Mouse (Mus musculus) thymus, postnatal 10 days (tissue): ENCODE measurements around the gene Cmklr1.

Source experiments
- DNase-seq, 2 experiments: peaks; one replicate each; pipeline ENCODE4 v3.0.0; 2021; ENCODE audit warnings: low spot score in 2 of 2

The Cmklr1 gene

DNA sequence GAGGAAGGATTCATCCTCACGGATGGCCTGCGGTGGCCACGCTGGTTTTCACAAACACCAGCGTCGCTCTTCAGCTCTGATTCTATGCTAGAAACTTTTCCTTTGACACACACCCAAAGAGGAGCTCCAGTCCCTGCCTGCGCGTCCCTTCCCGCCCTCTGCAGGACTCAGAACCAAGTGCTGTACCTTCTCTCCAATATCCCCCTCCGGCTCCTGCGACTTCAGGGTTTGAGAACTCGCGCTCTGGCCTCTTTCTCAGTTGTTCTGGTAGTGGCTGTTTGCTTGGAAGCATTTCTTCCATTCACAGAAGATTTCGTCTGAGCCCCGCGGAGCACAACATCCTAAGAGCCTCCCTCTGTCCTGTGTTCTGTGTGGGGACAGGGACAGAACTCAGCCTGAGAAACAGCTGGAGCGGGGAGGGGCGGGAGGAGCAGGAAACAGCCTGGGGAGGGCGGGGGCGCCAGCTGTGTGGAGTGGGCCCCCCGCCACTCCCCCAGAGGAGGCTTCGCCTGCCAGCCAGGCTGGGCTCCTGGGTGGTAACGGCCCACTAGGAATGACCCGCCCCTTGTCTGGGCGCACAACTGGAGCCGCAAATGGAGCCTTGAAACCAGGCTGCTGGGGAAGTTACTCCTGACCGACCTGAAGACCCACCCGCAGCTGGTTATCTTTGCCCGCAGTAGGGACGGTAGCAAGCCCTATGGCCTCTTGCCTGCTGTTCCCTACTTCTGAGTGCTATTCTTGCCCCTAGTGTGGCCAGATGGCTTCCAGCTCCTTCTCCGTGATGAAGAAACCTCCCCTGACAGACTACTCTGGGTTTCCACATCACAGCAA lies at the start of gene Cmklr1:
Gene Cmklr1 (minus strand): TSS at position 392 of the 831 bp plus-strand sequence.
- DNase-seq = no peak

DNA sequence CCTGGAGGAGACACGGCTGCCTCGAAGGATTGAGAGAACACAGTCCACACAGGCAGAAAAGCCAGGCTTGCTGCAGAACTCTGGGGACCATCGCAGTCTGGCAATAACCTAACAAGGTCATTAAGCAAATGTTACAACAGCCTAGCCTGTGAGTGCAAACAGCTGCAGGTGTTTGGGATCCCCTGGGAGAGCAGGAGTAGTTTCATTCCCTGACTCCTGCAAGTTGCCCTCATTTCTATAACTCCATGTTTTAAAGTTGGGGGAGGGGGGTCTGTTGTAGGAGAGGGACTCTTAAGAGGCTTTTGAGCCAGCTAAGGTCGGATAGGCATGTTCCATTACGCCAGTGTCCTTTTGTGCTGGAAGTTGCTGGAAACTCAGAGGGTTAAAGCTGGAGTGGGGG lies 44.2 kb upstream of the Cmklr1 start:
- no peak for DNase-seq

DNA sequence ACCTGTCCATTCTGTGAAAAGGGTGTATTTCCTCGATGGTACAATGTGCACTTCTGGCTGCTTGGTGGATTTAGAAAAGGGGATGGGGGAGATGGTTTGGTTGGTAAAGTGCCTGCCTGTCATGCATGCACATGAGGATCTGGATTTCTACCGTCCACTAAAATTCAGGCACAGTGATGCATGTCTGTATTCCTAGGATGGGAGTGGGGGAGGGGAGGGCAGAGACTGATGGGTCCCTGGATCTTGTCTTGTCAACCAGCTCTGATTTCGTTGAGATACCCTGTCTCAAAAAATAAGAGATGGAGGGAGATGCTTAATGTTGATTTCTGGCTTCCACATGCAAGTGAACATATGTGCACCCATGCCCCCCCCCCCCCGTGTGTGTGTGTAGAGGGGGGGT lies 43.8 kb upstream of the Cmklr1 start:
- DNase-seq = no peak

DNA sequence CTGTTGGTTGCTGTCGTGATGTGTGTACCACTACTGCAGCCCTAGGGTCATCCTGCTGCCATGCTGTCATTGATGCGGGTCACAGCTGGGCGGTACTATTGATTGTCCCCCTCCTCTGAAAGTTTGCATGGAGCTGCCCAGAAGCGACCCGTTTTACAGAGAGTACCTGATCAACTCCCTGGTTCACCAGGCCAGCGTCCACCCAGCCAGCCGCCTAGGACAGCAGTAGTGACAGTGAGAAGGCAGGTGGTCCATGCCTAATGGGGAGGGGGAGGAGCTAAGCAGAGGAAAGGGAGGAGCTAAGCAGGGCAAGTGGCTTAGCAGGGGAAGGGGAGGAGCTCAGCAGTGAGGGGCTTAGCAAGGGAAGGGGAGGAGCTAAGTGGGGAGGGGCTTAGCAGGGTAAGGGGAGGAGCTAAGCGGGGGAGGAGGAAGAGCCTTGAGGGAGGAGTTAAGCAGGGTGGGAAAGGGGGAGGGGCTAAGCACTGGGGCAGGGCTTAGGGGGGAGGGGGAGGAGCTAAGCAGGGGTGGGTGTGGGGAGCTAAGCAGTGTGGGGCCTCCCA lies 43.0 kb upstream of the Cmklr1 start:
- no peak for DNase-seq

DNA sequence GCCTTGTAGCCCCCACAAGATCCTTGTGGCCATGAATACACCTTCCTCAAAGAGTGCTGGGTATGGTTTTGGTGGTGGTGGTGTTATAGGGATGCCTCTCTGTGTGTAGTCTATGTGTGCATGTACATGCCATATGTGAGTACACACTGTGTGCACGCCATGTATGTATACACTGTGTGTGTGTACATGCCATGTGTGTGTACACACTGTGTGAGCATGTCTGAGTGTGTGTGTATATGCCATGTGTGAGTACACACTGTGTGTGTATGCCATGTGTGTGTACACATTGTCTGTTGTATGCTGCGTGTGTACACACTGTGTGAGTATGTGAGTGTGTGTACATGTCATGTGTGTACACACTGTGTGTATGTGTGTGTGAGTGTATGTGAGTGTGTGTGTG lies 40.6 kb upstream of the Cmklr1 start:
- DNase-seq = no peak

DNA sequence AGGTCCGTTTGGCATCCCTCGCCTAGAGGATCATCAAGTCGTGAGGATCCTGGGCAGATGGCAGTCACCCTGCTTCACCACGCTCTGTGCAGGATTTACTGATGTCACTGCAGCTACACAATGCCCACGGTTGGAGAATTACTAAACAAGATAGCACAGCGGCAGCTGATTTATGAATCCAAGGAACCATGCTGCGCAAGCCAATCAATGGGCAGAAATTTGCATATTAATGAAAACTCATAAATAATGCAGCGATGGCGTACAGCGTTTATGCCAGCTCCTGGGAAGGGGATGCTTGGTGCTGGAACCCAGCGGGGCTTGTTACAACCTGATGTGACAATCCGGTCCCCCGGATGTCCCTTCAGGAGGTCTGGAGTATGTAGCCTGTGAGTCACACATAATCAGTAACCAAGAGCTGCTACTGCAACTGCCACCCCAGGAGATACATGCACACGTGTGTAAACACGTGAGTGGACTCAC lies 39.9 kb upstream of the Cmklr1 start:
- DNase-seq = no peak

DNA sequence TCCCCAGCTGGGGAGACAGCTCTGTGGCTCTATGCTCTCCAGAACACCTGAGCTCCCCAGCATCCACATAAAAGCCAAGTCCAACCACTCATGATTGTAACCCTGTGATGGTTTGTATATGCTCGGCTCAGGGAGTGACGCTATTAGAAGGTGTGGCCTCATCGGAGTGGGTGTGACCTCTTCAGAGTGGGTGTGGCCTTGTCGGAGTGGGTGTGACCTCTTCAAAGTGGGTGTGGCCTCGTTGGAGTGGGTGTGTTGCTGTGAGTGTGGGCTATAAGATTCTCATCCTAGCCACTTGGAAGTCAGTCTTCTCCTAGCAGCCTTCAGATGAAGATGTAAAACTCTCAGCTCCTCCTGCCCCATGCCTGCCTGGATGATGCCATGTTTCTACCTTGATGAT lies 37.3 kb upstream of the Cmklr1 start:
- DNase-seq = no peak

DNA sequence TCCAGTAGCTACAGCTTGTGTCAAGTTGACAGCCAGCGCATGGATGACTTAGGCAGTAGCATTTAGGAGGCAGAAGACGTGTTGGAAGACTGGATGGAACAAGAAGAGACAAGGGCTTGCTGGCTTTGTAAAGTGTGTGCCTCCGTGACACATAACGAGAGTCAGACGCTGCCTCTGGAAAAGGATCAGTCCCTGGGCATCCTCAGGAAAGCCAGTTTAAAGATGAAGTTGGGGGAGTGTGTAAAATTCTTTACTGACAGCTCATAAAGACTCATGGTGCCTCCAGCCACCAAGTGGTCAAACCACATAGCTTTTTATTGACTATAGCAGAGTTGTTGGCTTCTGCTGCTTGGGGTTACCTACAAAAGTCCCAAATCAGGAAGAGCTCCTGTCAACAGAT lies 35.2 kb upstream of the Cmklr1 start:
- DNase-seq = no peak

DNA sequence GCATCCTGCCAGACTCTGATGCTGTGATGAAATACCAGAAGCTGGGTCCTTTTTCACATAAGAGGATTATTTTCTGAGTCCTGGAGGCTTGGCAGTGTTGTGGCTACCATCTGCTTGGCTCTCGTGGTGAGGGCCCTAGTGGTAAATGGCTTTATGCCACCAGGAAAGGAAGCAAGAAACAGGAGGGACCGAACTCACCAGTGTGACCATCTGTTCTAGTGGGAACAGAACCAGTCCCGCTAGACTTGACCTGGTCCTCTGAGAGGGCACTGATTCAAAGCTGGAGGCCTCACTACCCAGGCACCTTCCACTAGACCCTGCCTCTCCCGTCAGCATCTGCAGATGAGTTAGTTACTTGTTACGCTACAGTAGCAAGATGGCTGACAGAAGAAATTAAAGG lies 33.0 kb upstream of the Cmklr1 start:
- DNase-seq = no peak

DNA sequence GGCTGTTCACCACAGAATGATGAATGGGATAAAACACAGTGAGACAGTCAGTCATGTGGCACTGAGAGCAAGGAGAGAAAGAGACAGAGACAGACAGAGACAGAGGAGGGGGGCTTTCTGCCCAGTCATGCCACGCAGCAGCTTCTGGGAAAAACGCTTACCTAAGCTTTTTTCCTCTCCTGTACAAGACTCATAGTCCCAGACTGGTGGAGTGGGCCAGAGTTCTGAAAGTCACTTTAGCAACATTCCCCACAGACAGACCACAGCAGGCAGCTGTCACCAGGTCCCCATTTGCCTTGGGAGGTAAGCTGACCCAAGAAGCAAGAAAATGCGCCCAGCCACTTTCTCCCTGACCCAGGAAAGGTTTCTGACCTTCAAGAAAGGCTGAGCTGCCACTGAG lies 32.2 kb upstream of the Cmklr1 start:
- DNase-seq = no peak

DNA sequence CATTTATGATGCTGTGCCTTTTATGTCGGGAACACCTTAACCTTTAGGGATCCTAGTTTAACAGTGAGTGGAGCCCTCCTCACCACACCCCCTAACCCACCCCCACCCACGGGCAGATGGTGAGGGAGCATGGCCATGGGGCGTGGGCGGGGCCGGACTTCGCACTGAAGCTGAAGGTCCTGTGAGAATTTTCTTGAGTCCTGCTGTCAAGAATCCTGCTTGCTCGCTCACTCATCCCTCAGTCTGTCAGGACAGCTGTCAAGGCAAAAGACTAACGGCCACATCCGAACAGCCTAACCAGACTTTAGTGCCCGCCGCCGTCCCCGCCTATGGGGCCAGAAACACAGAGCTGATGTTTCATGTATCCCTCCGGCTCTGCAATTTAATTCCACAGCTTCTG lies 31.0 kb upstream of the Cmklr1 start:
- no peak for DNase-seq

DNA sequence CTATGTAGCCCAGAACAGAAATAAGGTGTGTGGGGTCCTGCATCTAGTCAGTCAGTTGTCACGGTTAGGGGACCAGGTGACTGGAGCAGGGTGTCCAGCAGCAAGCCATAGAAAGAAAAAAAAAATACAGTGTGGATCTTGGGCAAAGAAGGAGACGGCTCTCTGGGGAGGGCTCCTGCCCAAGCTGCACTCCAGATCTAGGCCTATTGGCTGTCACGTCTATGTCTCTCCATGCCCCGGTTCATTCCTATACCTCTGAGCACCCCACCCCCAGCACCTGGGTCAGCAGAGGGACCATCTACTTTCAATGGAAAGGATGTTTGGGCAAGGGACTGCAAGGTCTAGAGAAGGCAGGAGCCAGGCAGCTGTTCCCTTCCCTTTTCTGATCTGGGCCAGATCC lies 29.3 kb upstream of the Cmklr1 start:
- DNase-seq = no peak

DNA sequence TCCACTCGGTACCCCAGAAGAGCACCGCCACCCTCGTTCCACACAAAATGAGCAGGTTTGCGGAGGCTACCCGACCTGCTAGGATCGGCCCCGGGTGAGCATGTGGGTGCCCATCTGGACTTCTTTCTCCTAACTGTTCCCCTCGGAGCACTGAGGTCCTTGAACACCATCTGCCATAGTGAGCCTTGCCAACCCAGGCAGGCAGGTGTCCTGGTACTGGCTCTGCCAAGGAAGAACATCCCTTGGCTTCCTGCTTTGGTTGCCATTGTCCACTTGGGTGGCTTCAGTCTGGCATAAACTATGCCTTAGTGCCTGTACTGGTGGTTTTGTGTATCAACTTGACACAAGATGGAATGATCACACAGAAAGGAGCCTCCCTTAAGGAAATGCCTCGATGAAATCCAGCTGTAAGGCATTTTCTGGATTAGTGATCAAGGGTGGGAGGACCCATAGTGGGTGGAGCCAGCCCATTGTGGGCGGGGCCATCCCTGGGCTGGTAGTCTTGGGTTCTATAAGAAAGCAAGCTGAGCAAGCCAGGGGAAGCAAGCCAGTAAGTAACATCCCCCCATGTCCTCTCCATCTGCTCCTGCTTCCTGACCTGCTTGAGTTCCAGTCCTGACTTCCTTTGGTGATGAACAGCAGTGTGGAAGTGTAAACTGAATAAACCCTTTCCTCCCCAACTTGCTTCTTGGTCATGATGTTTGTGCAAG lies 28.7 kb upstream of the Cmklr1 start:
- no peak for DNase-seq

DNA sequence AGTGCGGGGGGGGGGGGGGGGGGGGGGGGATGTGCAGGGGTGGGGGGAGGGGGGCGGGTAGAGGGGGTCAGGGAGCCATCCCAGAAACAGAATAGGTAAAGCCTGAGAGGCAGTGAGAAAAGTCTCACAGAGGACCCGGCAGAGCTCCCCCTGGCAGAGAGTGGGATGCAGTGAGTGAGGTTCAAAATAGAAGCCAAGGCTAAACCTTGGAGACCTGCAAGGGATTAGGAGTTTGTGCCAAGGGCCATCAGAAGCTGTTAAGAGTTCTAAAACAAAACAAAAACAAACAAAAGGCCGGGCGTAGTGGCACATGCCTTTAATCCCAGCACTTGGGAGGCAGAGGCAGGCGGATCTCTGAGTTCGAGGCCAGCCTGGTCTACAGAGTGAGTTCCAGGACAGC lies 27.3 kb upstream of the Cmklr1 start:
- no peak for DNase-seq

DNA sequence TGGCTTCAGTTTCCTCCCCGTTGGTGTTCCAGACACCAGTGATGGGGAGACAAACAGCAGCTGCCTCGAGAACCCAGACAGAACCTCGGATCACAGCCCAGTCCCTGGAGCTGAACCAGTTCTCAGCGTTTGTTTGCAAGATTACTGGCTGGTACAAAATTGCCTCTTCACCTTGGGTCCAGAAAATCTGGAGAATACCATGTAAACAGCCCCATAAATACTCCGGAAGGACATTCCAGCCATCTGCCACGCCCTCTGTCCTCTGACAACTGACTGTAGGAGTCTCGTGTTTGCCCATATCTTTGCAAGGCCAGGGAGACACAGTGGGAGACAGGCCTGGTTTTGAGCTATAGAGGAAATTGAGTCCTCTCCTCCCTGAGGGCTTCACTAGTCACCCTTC lies 24.6 kb upstream of the Cmklr1 start:
- DNase-seq = no peak

DNA sequence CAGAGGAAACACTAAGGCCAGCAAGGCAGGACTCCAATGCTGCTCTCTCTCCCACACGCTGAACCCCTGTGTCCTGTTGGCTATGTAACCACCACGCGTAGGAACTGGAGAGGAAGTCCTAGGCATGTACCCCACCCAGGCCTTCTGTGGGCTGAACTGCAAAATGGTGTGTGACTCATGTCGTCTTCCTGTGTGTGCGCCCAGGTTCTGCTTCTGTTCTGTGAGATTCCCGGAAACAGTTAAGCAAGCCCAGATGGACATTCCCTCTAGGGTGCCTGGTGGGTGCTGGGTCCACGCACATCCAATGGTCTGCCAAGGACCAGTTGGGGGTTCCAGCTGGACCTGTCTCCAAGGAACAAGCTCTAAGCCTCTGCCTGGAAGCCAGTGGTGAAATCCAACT lies 22.2 kb upstream of the Cmklr1 start:
- DNase-seq = no peak

DNA sequence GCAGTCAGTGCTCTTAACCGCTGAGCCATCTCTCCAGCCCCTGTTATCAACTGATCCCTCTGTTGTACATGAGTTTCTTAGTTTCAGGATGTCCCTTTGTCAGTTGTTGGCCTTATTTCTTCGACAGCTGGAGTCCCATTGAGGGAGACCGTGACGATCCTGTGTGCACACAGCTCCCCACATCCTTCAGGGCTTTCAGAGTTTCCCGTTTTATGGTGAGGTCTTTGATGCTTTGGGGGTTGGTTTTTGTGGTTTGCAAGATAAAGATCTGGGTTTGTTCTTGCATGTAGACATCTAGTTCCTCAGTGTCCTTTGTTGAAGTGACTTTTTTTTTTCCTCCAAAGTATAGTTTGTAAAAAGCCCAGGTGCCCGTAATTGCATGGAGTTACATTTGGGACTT lies 20.4 kb upstream of the Cmklr1 start:
- peak; percentile 63 to 69 for DNase-seq

DNA sequence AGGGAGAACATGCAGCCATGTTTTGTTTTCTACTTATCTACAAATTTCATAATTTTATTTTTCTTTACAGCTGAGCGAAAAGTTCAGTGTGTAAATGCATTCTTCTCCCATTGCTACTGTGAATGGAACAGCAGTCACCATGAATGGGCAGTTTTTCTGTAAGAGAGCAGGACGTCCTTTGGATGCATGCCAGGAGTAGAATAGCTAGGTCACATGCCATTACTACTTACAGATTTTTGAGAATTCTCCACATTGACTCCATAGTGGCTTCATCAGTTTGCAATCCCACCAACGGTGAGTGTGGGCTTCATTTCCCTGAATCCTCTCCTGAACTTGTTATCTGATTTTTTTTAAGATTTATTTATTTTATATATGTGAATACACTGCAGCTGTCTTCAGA lies 19.9 kb upstream of the Cmklr1 start:
- no peak for DNase-seq

DNA sequence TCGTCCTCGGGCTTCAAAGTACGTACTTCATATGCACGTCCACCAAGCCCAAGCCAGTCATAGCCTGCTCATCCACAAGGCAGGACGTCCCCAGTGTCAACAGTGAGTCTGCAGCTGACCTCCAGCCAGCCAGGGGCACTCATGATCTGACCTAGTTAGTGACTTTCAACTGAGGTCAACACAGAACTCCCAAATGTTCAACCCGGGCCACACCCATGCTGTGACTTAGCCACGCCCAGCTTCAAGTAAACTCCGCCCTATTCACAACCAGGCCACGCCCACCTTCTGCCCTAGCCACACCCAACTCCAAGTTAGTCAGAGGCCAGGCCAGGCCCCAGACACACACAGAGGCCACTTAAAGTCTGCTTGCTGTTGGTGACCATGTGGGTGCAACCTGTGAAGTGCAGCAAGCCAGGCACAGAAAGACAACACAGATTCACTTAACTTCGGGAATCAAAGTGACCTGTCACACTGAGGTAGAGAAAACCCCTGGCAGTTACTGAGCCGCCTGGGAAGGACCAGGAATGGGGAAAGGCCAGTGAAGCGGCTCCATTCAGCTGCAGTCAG lies 14.5 kb upstream of the Cmklr1 start:
- no peak for DNase-seq

DNA sequence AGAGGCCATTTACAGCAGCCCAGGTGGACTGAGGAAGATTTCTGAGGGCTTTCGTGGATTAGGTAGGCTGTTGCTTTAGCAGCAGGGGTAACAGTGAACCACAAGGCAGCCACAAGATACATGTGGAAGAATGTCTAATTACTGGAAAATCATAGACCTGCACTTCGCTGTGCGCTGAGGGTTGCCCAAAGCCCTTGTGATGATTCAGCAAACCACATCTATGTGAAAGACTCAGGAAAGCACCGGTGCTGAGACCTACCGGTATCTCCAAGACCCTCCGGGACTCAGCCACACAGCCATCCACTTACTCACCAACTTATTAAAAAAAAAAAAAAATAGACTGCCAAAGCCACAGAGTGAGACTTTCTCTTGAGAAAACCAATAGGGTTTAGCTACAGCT lies 13.9 kb upstream of the Cmklr1 start:
- DNase-seq = no peak

DNA sequence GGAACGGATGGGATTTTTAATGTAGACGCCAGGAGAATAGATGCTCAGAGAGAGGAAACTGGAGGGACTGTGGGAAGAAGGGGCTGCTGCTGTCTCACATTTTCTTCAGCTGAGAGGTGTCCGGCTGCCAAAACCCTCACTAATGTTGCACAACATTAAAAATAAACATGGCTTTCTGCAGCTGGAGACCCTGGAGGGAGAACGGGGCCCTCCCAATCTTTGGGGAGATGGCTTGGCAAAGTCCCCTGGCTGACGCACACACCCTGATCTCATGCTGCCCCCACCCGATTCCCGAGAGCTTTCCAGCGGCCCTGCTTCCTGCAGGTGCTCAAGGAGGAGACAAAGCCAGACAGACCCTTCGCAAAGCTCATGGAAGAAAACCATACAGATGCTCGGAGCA lies 10.6 kb upstream of the Cmklr1 start:
- DNase-seq = no peak

DNA sequence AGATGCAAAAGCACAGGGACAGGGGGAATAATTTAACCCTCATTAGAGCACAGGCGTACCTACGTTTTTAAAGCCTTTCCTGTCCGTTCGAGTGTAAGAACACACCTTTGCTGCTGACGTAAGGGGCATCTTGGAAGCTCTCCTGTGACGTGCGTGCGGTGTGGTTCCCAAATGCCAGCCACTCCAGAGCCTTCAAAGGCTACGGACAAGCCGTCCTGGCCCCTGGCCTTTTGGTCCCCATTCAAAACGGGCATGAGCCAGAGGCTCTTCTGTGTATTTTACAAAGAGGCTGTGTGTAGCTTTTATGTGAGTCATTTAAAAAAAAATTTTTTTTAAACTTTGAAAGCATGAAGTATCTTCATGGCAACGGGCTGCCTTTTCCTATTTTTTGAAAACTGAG lies 4.6 kb upstream of the Cmklr1 start:
- no peak for DNase-seq

DNA sequence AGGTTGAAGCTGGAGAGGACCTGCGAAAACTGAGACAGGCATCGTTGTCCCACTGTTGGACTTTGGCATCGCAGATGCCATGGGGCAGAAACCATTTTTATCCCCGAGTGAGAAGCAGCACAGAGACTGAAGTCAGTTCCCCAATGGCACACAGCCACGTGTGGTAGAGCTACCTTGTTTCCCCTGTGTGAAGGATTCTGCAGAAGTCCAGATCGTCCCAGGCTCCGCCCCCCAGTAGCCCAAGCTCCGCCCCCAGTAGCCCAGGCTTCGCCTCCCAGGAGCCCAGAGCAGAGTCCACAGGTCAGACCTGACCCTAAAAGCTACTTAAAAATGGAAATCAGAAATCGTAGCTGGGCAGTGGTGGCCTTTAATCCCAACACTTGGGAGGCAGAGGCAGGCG lies 4.0 kb upstream of the Cmklr1 start:
- DNase-seq = no peak
